Mouse (Mus musculus) kidney, embryonic 14.5 days (tissue): ENCODE results near the gene Mcts2. TPM values are rescaled to one million over a fixed set of nuclear protein-coding genes. Genes with fewer than 3 reads are reported as not detected.
A peak's percentile ranks its signal among the peaks of the same experiment; 100 is the strongest.

Experiments used
- ATAC-seq: fragments of 200-750 bp; cut with Nextera tagmentation; 2 replicates; pipeline ENCODE4 v1.8.0; 2017; ENCODE audit warnings: moderate number of reproducible peaks, mild to moderate bottlenecking, moderate TSS enrichment, moderate library complexity; ENCODE audit not compliant: low FRiP score, low TSS enrichment
- H3K27ac ChIP-seq: fragments of 300-500 bp; sonication (generic); 2 replicates; pipeline ENCODE4 v1.5.1; 2014; ENCODE audit warnings: low read depth, mild to moderate bottlenecking, low read length, moderate library complexity, mixed read lengths
- H3K27me3 ChIP-seq: fragments of 300-500 bp; sonication (generic); 2 replicates; pipeline ENCODE4 v1.6.1; 2014; ENCODE audit warnings: mild to moderate bottlenecking, low read length; ENCODE audit not compliant: control insufficient read depth, insufficient read depth
- H3K36me3 ChIP-seq: fragments of 300-500 bp; sonication (generic); 2 replicates; pipeline ENCODE4 v1.6.1; 2014; ENCODE audit warnings: low read length, mixed read lengths; ENCODE audit not compliant: control insufficient read depth, insufficient read depth
- H3K4me1 ChIP-seq: fragments of 300-500 bp; sonication (generic); 2 replicates; pipeline ENCODE4 v1.6.1; 2014; ENCODE audit warnings: low read length, mixed read lengths; ENCODE audit not compliant: control insufficient read depth, insufficient read depth
- H3K4me2 ChIP-seq: fragments of 300-500 bp; sonication (generic); replicated peaks from 2 replicates; pipeline ENCODE4 v1.6.1; 2014; ENCODE audit warnings: low read depth, mild to moderate bottlenecking, low read length
- H3K4me3 ChIP-seq: fragments of 300-500 bp; sonication (generic); 2 replicates; pipeline ENCODE4 v1.5.1; 2014; ENCODE audit warnings: mild to moderate bottlenecking, low read length
- H3K9ac ChIP-seq: fragments of 300-500 bp; sonication (generic); 2 replicates; pipeline ENCODE4 v1.6.1; 2014; ENCODE audit warnings: low read depth, mild to moderate bottlenecking, low read length, moderate library complexity
- H3K9me3 ChIP-seq: fragments of 300-500 bp; sonication (generic); 2 replicates; pipeline ENCODE4 v1.6.1; 2016; ENCODE audit warnings: low read length; ENCODE audit not compliant: control insufficient read depth
- WGBS: fragments of 180-500 bp; shearing (Covaris S2); extraction: QIAGEN DNeasy Blood & Tissue Kit; methylation state at CpG from one replicate; pipeline ENCODE4 v1.1.7; 2014; 5-methylcytosine and 5-hydroxymethylcytosine counted together
- polyA plus RNA-seq: library from polyadenylated mRNA; unstranded; fragments of >200 nt; fragmentation: Nextera tagmentation; extraction: Ambion mirVana; gene quantifications from 2 replicates; pipeline ENCODE4 v1.2.1, GENCODE M21; 2014

Mcts2 gene
- polyA plus RNA-seq, 1 experiment from 2014 or later, result 35.4 TPM

DNA sequence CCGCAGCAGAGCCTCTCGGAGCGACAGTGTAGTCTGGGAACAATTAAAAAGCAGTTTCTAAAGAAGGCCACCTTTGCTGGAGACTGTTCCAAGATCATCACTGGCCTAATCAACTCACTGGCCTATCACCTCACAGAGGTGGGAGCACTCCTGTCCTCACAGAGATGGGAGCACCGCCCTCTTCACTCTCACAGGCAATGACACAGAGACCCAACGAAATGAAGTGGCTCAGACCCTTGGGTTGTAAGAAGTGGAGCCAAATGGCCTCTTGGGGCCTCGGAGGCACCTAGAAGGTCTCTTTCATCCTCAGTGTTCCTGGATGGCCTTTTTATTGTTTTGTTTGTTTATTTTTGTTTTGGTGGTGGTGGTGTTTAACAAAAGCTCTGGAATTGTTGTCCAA, 39.4 kb downstream of the Mcts2 start:
- H3K9ac ChIP-seq, result no peak overlapping the region
- H3K27me3 ChIP-seq, result no peaks in the 10 kb centered on the region
- H3K4me2 ChIP-seq, result no peak overlapping the region
- H3K27ac ChIP-seq, result no peak overlapping the region
- ATAC-seq, result no peak
- 77% methylated on average over 6 of the region's 6 CpGs for WGBS
- H3K4me1 ChIP-seq, result peaks cover 64% of the 10 kb centered on the region
- H3K9me3 ChIP-seq, result no peaks in the 10 kb centered on the region
- no peak overlapping the region for H3K4me3 ChIP-seq
- H3K36me3 ChIP-seq, result no peaks in the 10 kb centered on the region

DNA sequence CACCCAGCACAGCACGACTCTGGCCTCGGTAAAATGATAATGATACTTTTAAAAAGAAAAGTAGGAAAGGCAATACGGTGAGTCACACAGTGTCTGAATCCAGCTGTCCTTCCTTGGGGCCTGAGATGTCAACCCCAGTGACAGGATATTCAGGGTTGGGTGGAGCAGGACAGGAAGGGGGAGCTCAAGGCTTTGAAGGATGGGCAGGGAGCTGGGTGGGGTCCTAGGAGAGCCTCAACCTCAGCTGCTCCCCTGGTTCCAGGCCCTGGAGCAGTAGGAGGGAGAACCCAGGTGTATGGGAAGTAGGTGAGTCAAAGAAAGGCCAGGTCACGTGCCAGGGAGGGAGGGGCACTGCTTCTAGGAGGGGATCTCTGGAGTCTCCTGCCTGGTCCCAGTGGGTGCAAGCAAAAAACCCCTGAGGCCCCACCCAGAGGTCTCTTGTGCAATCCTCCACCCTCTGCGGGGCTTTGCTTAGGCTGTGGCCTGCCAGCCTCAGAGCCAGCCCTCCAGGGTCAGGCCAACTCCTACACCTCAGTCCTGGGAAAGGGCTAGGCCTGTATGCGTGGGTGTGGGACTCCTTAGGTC, 40.0 kb downstream of the Mcts2 start:
- Histone ChIP-seq H3K27me3 (no peaks in the 10 kb centered on the region), H3K36me3 (no peaks in the 10 kb centered on the region), H3K9ac (no peak overlapping the region), H3K9me3 (no peaks in the 10 kb centered on the region), H3K4me3 (no peak overlapping the region), H3K4me1 (peaks cover 64% of the 10 kb centered on the region), H3K27ac (peak overlapping the region; percentile 20; the same call in 1 of the 2 replicates), H3K4me2 (no peak overlapping the region)
- 29% methylated on average over 6 of the region's 6 CpGs for WGBS
- ATAC-seq, result no peak

DNA sequence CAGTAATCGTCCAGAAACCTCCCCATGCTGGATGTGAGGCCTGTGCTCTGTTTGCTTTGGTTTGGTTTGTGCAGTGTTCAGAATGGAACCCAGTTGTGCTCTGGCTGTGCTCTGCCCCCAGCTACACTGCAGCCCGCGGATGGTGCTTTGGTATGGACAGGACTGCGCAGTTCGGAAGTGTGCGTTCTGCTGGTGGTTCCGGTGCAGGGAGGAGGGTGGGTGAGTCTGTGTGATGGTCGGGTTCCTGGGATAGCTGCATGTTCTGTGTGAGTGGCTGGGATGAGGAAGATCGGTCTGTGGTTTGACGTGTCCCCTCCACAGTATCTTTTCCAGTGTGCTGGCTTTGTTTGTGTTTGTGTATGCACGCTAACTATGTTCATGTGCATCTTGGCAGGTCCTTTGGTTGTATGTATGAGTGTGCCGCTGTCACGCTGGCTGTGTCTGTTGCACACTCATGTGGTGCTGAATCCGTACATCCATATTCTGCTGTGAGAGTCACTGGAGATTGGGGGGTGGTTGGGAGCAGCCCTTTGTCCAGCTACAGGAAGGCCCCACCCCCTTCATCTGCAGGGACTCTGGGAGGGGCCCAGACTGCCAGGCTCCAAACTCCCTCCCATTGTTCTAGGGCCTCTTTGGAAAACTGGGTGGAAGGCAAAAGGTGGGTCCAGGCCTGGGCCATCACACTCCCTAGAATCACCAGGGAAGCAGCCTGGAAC, 41.1 kb downstream of the Mcts2 start:
- peak overlapping the region; percentile 48; the same call in 1 of the 2 replicates for H3K27ac ChIP-seq
- H3K4me3 ChIP-seq, result no peak overlapping the region
- no peaks in the 10 kb centered on the region for H3K36me3 ChIP-seq
- H3K9ac ChIP-seq, result no peak overlapping the region
- ATAC-seq, result no peak
- no peaks in the 10 kb centered on the region for H3K9me3 ChIP-seq
- H3K27me3 ChIP-seq, result no peaks in the 10 kb centered on the region
- WGBS, result 84% methylated on average over 14 of the region's 14 CpGs
- no peak overlapping the region for H3K4me2 ChIP-seq
- H3K4me1 ChIP-seq, result peaks cover 65% of the 10 kb centered on the region

DNA sequence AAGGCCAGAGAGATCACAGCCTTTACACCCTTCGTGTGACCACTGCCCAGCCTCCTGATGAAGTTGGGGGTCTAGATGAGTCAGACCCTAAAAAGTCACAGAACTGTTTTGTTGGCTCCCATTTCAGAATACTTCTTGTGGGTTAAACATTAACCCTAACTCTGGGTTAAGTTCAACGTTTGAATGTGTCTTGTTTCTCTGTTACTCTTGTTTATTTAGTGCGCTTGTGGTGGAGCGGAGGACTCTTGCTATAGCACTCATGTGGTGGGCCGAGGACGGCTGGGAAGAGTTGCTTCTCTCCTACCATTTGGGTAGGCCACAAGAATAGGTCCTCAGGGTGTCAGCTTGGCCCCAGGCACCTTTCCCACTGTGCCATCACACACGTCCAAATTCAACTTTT, 41.8 kb downstream of the Mcts2 start:
- Histone ChIP-seq H3K9ac (no peak overlapping the region), H3K36me3 (no peaks in the 10 kb centered on the region), H3K4me1 (peaks cover 68% of the 10 kb centered on the region), H3K27me3 (no peaks in the 10 kb centered on the region), H3K27ac (peak overlapping the region; percentile 83; the same call in 1 of the 2 replicates), H3K4me2 (no peak overlapping the region), H3K9me3 (no peaks in the 10 kb centered on the region), H3K4me3 (no peak overlapping the region)
- ATAC-seq, result no peak
- 68% methylated on average over 7 of the region's 7 CpGs for WGBS

DNA sequence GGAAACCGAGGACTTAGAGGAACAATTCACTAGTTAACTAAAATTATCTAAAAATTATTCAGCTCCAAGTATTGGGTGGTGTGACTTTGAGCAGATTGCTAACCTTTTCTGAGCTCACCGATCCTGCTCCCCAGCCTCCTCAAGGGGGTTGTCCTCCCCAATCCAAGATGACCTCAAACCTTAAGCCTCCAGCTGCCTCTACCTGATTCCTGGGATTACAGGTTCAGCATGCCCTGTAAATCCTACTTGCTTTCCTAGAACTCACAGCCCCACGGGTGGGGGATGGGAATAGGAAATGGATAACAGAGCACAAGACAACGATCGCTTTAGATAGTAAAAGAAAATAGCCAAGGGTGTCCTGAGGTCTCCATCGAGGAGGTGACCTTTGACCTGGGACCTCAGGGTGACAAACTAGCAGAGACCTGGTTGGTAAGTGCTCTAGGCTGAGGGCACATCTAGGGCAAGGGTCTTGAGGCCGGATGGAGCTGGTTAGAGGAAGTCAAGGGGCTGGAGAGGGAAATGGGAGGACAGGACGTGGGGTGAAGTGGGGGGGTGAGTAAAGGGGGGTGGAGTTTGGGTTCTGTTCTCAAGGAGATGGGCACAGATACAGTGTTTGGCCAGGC, 42.3 kb downstream of the Mcts2 start:
- Histone ChIP-seq H3K9ac (0 out of 2 replicates have a peak overlapping the region, but pooled peaks have one; percentile 18), H3K9me3 (no peaks in the 10 kb centered on the region), H3K36me3 (no peaks in the 10 kb centered on the region), H3K4me1 (peaks cover 69% of the 10 kb centered on the region), H3K4me3 (no peak overlapping the region), H3K27me3 (no peaks in the 10 kb centered on the region), H3K4me2 (no peak overlapping the region), H3K27ac (peak overlapping the region; percentile 83)
- 25% methylated on average over 8 of the region's 8 CpGs for WGBS
- ATAC-seq, result peak; percentile 38

DNA sequence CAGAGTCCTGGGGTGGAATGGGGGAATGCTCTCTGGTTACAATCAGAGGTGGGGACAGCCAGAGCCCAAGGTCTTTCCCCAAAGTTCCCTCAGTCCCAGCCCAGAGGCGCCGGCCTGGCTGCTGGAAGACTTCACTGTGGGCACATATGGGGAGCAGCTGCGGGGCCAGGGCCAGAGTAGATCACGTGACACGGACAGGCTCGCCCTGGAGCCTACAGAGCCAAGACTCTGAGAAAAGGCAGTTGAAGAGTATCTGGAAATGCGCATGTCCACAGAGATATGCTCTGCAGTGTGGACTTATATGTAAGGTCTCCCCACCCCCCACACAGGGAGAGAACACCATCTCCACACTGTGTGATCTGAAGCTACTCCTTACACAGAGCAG, 42.8 kb downstream of the Mcts2 start:
- H3K4me3 ChIP-seq, result no peak overlapping the region
- peak; percentile 60 for ATAC-seq
- peaks cover 69% of the 10 kb centered on the region for H3K4me1 ChIP-seq
- WGBS, result 20% methylated on average over 7 of the region's 7 CpGs
- no peaks in the 10 kb centered on the region for H3K27me3 ChIP-seq
- no peaks in the 10 kb centered on the region for H3K36me3 ChIP-seq
- H3K9ac ChIP-seq, result 0 out of 2 replicates have a peak overlapping the region, but pooled peaks have one; percentile 18
- peak overlapping the region; percentile 83 for H3K27ac ChIP-seq
- H3K9me3 ChIP-seq, result no peaks in the 10 kb centered on the region
- H3K4me2 ChIP-seq, result no peak overlapping the region

DNA sequence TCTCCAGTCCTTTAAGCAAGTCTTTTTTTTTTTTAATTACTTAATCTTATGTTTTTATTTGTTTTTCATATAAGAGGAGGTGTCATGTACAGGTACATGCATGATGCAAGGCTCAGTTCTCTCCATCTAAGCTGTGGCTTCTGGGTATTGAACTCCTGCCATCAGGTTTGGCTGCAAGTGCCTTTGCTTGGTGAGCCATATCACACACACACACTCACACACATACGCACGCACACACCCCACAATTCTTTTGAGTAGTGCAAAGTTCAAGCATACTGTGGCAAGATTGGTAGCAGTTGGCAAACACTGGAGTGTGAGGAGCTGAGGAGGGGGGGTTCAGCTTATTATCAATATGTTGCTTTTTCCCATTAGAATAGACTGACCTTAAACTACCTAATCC, 46.4 kb downstream of the Mcts2 start:
- Histone ChIP-seq H3K4me1 (peaks cover 47% of the 10 kb centered on the region), H3K4me2 (no peak overlapping the region), H3K27ac (no peak overlapping the region), H3K9ac (no peak overlapping the region), H3K9me3 (no peaks in the 10 kb centered on the region), H3K4me3 (no peak overlapping the region), H3K27me3 (no peaks in the 10 kb centered on the region), H3K36me3 (peaks cover 3% of the 10 kb centered on the region; the same call in 1 of the 2 replicates)
- no peak for ATAC-seq
- 97% methylated on average over 2 of the region's 2 CpGs for WGBS

DNA sequence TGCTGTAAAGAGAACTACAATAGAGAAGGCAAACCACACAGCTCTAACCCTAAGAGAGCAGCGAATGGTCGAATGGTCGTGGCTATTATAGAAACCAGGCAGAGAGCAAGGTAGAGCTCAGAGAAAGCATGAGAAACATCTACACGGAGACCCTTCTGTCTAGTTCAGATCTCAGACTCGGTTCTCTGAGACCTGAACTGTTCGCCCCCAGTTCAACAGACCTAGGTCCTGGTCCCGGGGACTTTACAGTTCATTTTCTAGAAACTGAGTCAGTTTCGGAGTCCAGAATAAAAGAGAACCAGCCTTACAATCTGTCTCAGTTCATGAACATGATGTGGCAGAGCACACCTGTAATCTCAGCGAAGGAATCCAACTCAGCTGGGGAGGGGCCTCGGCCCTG, 47.7 kb downstream of the Mcts2 start:
- Histone ChIP-seq H3K27ac (peak overlapping the region; percentile 85), H3K4me2 (peak overlapping the region; percentile 90), H3K4me1 (peaks cover 43% of the 10 kb centered on the region), H3K9me3 (no peaks in the 10 kb centered on the region), H3K36me3 (peaks cover 3% of the 10 kb centered on the region; the same call in 1 of the 2 replicates), H3K27me3 (no peaks in the 10 kb centered on the region), H3K9ac (peak overlapping the region; percentile 55), H3K4me3 (peak overlapping the region; percentile 92)
- WGBS, result 14% methylated on average over 10 of the region's 10 CpGs
- ATAC-seq, result no peak

DNA sequence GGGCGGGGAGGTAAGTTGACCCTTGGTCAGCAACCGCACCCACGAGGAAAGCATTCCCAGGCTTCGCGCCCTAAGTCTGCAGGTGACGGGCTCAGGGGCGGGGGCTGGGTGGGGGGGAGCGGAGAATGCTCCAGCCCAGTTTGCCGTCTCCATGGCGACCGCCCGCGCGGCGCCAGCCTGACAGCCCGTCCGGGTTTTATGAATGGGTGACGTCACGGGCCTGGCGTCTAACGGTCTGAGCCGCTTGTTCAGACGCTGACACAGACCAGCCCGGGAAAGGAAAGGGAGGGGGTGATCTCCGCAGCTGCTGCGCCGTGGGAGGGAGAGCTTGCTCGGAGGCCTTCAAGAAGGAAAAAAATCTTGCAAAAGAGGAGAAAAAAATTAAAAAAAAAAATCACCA, 48.1 kb downstream of the Mcts2 start:
- H3K9me3 ChIP-seq, result no peaks in the 10 kb centered on the region
- no peaks in the 10 kb centered on the region for H3K27me3 ChIP-seq
- 0% methylated on average over 28 of the region's 28 CpGs for WGBS
- H3K4me2 ChIP-seq, result peak overlapping the region; percentile 90
- peak overlapping the region; percentile 92 for H3K4me3 ChIP-seq
- peak overlapping the region; percentile 95; the same call in 1 of the 2 replicates for H3K9ac ChIP-seq
- ATAC-seq, result peak; percentile 79
- H3K4me1 ChIP-seq, result peaks cover 41% of the 10 kb centered on the region
- H3K36me3 ChIP-seq, result peaks cover 3% of the 10 kb centered on the region; the same call in 1 of the 2 replicates
- peak overlapping the region; percentile 85 for H3K27ac ChIP-seq
